Mouse (Mus musculus): ENCODE measurements around the gene Tmem30b.

- no peak for TF ChIP-seq CTCF (IDR thresholded peaks at IDR 0.05; ENCODE audit: extremely low read depth, insufficient read depth, insufficient read length, insufficient replicate concordance)
- no peak for TF ChIP-seq POLR2A (IDR thresholded peaks at IDR 0.05; ENCODE audit: low read depth, low read length)
Measured at GRCm38 (mm10) chr12:73564176-73564575, 18.0 kb upstream of the Tmem30b start.
